Mouse (Mus musculus): Measurements from ENCODE around the gene Nepro.
A peak's percentile ranks its signal among the peaks of the same experiment; 100 is the strongest.

Nepro gene

GRCm38 (mm10) chr16:44724083-44724787, at the start of gene Nepro:
Nepro (plus strand) TSS chr16:44724301.
- DNase-seq (ENCODE audit: low spot score in 2 of 2): peak; percentile 90

- DNase-seq (ENCODE audit: low spot score in 2 of 2): no peak
Measured at GRCm38 (mm10) chr16:44676357-44676756, 47.7 kb upstream of the Nepro start.

- DNase-seq (ENCODE audit: low spot score in 2 of 2): no peak
Measured at GRCm38 (mm10) chr16:44679082-44679481, 45.0 kb upstream of the Nepro start.

- no peak for DNase-seq (ENCODE audit: low spot score in 2 of 2)
Measured at GRCm38 (mm10) chr16:44679503-44679971, 44.6 kb upstream of the Nepro start.

GRCm38 (mm10) chr16:44680756-44681498, 43.2 kb upstream of the Nepro start:
- DNase-seq (ENCODE audit: low spot score in 2 of 2): no peak

GRCm38 (mm10) chr16:44684646-44685045, 39.5 kb upstream of the Nepro start:
- DNase-seq (ENCODE audit: low spot score in 2 of 2): no peak

GRCm38 (mm10) chr16:44685401-44685800, 38.7 kb upstream of the Nepro start:
- no peak for DNase-seq (ENCODE audit: low spot score in 2 of 2)

GRCm38 (mm10) chr16:44686991-44687718, 36.9 kb upstream of the Nepro start:
- no peak for DNase-seq (ENCODE audit: low spot score in 2 of 2)

- no peak for DNase-seq (ENCODE audit: low spot score in 2 of 2)
Measured at GRCm38 (mm10) chr16:44687719-44688420, 36.2 kb upstream of the Nepro start.

- no peak for DNase-seq (ENCODE audit: low spot score in 2 of 2)
Measured at GRCm38 (mm10) chr16:44688507-44688906, 35.6 kb upstream of the Nepro start.

- DNase-seq (ENCODE audit: low spot score in 2 of 2): no peak
Measured at GRCm38 (mm10) chr16:44690501-44690900, 33.6 kb upstream of the Nepro start.

- DNase-seq (ENCODE audit: low spot score in 2 of 2): no peak
Measured at GRCm38 (mm10) chr16:44691066-44691465, 33.0 kb upstream of the Nepro start.

- peak; percentile 6 to 30 for DNase-seq (ENCODE audit: low spot score in 2 of 2)
Measured at GRCm38 (mm10) chr16:44691561-44692141, 32.5 kb upstream of the Nepro start.

GRCm38 (mm10) chr16:44692541-44692940, 31.6 kb upstream of the Nepro start:
- DNase-seq (ENCODE audit: low spot score in 2 of 2): no peak

GRCm38 (mm10) chr16:44693695-44694094, 30.4 kb upstream of the Nepro start:
- DNase-seq (ENCODE audit: low spot score in 2 of 2): no peak

GRCm38 (mm10) chr16:44695214-44695858, 28.8 kb upstream of the Nepro start:
- DNase-seq (ENCODE audit: low spot score in 2 of 2): no peak

- DNase-seq (ENCODE audit: low spot score in 2 of 2): no peak
Measured at GRCm38 (mm10) chr16:44695859-44696620, 28.1 kb upstream of the Nepro start.

GRCm38 (mm10) chr16:44697473-44698205, 26.5 kb upstream of the Nepro start:
- DNase-seq (ENCODE audit: low spot score in 2 of 2): no peak

- no peak for DNase-seq (ENCODE audit: low spot score in 2 of 2)
Measured at GRCm38 (mm10) chr16:44701155-44701554, 22.9 kb upstream of the Nepro start.

All from spleen, postnatal 36 days (tissue).